Mouse (Mus musculus) forebrain, embryonic 15.5 days (tissue): ENCODE data around the gene Uts2r. TPM values are rescaled to one million over a fixed set of nuclear protein-coding genes. Genes with fewer than 3 reads are reported as not detected.

Experiments
- ATAC-seq: fragments of 200-750 bp; cut with Nextera tagmentation; replicated peaks from 2 replicates; pipeline ENCODE4 v1.8.0; 2017; ENCODE audit warnings: mild to moderate bottlenecking, moderate TSS enrichment, moderate library complexity
- H3K27ac ChIP-seq: fragments of 300-500 bp; sonication (generic); replicated peaks from 2 replicates; pipeline ENCODE4 v1.5.1; 2015; ENCODE audit warnings: mild to moderate bottlenecking, inconsistent platforms
- H3K27me3 ChIP-seq: fragments of 300-500 bp; sonication (generic); 2 replicates; pipeline ENCODE4 v1.6.1; 2015; ENCODE audit warnings: inconsistent platforms
- H3K36me3 ChIP-seq: fragments of 300-500 bp; sonication (generic); 2 replicates; pipeline ENCODE4 v1.6.1; 2015; ENCODE audit warnings: mild to moderate bottlenecking, inconsistent platforms
- H3K4me1 ChIP-seq: fragments of 300-500 bp; sonication (generic); 2 replicates; pipeline ENCODE4 v1.6.1; 2015; ENCODE audit warnings: inconsistent platforms
- H3K4me2 ChIP-seq: fragments of 300-500 bp; sonication (generic); replicated peaks from 2 replicates; pipeline ENCODE4 v1.6.1; 2015; ENCODE audit warnings: mild to moderate bottlenecking, inconsistent platforms
- H3K4me3 ChIP-seq: fragments of 300-500 bp; sonication (generic); 2 replicates; pipeline ENCODE4 v1.5.1; 2015; ENCODE audit warnings: mild to moderate bottlenecking, inconsistent platforms
- H3K9ac ChIP-seq: fragments of 300-500 bp; sonication (generic); replicated peaks from 2 replicates; pipeline ENCODE4 v1.6.1; 2015; ENCODE audit warnings: mild to moderate bottlenecking, inconsistent platforms
- H3K9me3 ChIP-seq: fragments of 300-500 bp; sonication (generic); 2 replicates; pipeline ENCODE4 v1.6.1; 2016; ENCODE audit warnings: inconsistent platforms
- WGBS: fragments of 180-500 bp; shearing (Covaris S2); methylation state at CpG from one replicate; pipeline ENCODE4 v1.1.7; 2015; ENCODE audit warnings: mixed read lengths; 5-methylcytosine and 5-hydroxymethylcytosine counted together
- polyA plus RNA-seq: library from polyadenylated mRNA; unstranded; fragments of >200 nt; fragmentation: Nextera tagmentation; extraction: Ambion mirVana; gene quantifications from 2 replicates; pipeline ENCODE4 v1.2.1, GENCODE M21; 2015

Uts2r gene
- polyA plus RNA-seq, 1 experiment from 2014 or later = not detected

DNA sequence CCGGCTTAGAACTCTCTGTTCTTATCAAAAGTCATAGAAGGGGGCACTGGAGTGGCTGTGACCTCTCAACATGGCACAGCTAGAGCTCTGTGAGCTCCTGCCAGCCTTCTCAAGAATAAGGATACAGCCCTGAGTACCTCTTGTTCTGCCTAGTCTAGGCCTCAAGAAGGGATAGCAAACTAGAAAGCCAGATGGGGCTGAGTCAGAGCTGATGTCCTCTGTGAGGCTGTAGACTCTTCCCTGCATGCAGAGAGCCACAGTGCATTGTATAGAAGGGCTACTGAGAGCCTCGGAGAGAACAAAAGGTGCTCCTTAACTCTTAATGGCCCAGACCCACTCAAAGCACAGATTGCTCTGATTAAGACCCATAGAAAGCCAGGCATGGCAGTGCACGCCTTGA is 14.2 kb downstream of the Uts2r start:
- WGBS = 34% methylated on average over 3 of the region's 3 CpGs
- Histone ChIP-seq H3K9ac (no peak overlapping the region), H3K27me3 (no peaks in the 10 kb centered on the region), H3K9me3 (no peaks in the 10 kb centered on the region), H3K4me1 (peaks cover 3% of the 10 kb centered on the region; the same call in 1 of the 2 replicates), H3K27ac (no peak overlapping the region), H3K36me3 (no peaks in the 10 kb centered on the region), H3K4me3 (no peak overlapping the region), H3K4me2 (no peak overlapping the region)
- no peak for ATAC-seq

DNA sequence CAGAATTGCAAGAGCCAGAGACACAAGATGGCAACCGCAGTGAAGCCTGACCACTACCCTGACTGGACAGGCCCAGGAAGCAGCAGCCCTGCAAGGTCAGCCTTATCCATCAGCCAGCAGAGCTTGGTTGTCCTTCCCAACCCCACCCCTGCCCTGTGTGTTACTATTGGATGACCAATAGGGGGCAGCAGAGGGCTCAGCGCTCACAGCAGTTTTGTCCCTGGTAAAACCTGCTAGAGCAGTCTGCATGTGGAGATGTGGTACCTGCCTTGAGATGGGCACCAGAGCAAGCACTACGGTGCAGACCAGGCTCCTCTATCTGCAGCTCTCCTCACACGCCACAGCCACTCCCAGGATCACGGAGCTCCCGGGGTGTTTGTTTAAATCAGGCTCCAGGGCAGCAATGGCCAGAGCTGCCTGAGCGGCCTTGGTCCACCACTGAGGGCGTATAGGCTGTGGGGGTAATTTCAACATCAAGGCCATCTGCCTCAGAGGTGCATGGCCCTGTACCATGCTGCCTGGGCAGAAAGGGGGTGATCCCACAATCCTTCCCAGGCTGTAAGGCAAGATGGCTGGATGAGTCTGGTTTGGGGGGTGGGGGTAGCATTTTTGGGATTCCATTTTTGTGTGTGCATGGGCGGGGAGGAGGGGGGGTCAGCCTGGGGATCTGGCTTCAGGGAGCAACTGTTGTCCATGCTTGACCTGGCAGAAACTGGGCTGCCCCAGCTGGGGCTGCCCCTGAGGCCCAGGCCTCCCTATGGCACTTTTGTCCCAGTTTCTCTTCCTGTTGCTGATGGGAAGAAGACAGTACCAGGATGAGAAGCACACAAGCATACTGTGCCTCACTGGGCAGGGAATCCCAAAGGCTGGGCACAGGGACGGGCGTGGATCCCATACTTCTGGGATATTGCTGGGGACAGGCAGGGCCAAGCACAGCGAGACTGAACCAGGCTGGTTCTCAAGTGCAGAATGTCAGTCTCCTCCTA is 16.5 kb downstream of the Uts2r start:
- WGBS = 56% methylated on average over 12 of the region's 12 CpGs
- Histone ChIP-seq H3K4me2 (no peak overlapping the region), H3K27me3 (no peaks in the 10 kb centered on the region), H3K27ac (no peak overlapping the region), H3K4me3 (no peak overlapping the region), H3K36me3 (no peaks in the 10 kb centered on the region), H3K4me1 (peaks cover 3% of the 10 kb centered on the region; the same call in 1 of the 2 replicates), H3K9ac (no peak overlapping the region), H3K9me3 (no peaks in the 10 kb centered on the region)
- ATAC-seq = 0 out of 2 replicates have a peak, but pooled peaks have one; percentile 38

DNA sequence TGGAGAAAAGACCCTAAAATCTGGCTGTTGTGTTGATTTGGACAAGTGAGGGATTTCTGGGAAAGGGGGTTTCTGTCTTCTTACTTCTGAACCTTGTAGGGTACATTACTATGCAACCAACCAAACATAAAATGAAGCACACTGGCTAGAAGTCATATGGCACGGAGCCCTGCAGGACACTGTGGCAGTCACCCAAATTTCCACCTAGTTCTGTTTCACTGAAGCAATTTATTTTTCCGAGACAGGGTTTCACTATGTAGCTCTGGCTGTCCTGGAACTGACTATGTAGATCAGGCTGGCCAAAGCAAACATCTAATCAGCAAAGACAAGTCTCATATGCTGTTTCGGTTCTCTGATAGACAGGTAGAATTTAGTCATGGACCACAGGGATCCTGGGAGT is 29.6 kb downstream of the Uts2r start:
- H3K36me3 ChIP-seq = 0 out of 2 replicates have a peak, but pooled peaks cover 2% of the 10 kb centered on the region
- H3K4me2 ChIP-seq = no peak overlapping the region
- H3K27me3 ChIP-seq = no peaks in the 10 kb centered on the region
- no peak overlapping the region for H3K27ac ChIP-seq
- no peak overlapping the region for H3K9ac ChIP-seq
- ATAC-seq = no peak
- no peaks in the 10 kb centered on the region for H3K4me1 ChIP-seq
- no peaks in the 10 kb centered on the region for H3K9me3 ChIP-seq
- 89% methylated on average over 3 of the region's 3 CpGs for WGBS
- H3K4me3 ChIP-seq = no peak overlapping the region

GRCm38 (mm10) chr11:121192742-121193141 is 32.7 kb downstream of the Uts2r start:
- Histone ChIP-seq H3K9me3 (no peaks in the 10 kb centered on the region), H3K4me2 (no peak overlapping the region), H3K4me1 (no peaks in the 10 kb centered on the region), H3K27ac (no peak overlapping the region), H3K9ac (no peak overlapping the region), H3K4me3 (no peak overlapping the region), H3K36me3 (no peaks in the 10 kb centered on the region), H3K27me3 (no peaks in the 10 kb centered on the region)
- ATAC-seq = no peak
- 73% methylated on average over 2 of the region's 2 CpGs for WGBS

DNA sequence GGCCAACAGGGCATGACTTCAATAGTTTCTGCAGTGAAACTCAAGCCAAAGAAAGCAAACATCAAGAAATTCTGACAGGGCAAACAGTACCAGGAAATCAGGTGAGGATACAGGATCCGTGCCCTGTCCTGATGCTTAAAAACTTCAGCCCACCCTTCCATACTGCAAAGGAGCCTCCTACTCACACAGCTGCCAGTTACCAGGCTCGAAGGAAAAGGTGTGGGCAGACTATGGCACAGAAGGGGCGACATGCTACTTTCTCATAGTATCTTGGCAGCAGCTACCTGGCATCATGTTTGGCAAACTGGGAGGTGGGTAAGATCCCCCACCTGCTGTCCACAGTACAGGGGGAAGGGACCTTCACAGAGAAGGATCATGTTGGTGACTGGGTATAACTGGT is 33.3 kb downstream of the Uts2r start:
- H3K4me2 ChIP-seq = no peak overlapping the region
- no peaks in the 10 kb centered on the region for H3K36me3 ChIP-seq
- no peaks in the 10 kb centered on the region for H3K27me3 ChIP-seq
- H3K9me3 ChIP-seq = no peaks in the 10 kb centered on the region
- ATAC-seq = no peak
- no peak overlapping the region for H3K27ac ChIP-seq
- H3K9ac ChIP-seq = no peak overlapping the region
- WGBS = 77% methylated on average over 3 of the region's 3 CpGs
- no peak overlapping the region for H3K4me3 ChIP-seq
- no peaks in the 10 kb centered on the region for H3K4me1 ChIP-seq

DNA sequence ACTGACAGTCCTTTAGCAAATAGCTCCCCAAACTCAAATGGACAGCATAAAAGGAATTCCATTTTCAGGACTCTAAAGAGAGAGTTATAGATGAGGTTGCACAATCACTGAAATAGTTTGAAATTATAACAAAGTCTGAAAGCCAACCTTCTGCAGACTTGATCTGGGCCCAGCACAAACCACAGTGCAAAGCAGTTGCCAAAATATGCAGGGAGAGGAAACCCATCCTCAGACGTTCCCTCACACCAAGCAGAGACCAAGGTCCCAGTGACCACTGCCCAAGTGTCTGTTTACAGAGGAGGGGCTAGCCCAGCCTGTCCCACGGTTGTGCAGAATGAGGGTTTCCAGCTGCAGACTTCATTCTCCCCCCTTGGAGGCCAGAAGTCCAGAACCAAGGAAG is 38.6 kb downstream of the Uts2r start:
- WGBS = 52% methylated on average over 2 of the region's 2 CpGs
- Histone ChIP-seq H3K4me2 (no peak overlapping the region), H3K4me1 (peaks cover 5% of the 10 kb centered on the region), H3K36me3 (no peaks in the 10 kb centered on the region), H3K9me3 (no peaks in the 10 kb centered on the region), H3K27ac (no peak overlapping the region), H3K27me3 (no peaks in the 10 kb centered on the region), H3K9ac (no peak overlapping the region), H3K4me3 (no peak overlapping the region)
- no peak for ATAC-seq

GRCm38 (mm10) chr11:121199851-121200250 is 39.8 kb downstream of the Uts2r start:
- Histone ChIP-seq H3K36me3 (no peaks in the 10 kb centered on the region), H3K9me3 (no peaks in the 10 kb centered on the region), H3K27me3 (no peaks in the 10 kb centered on the region), H3K27ac (no peak overlapping the region), H3K4me1 (peaks cover 11% of the 10 kb centered on the region), H3K4me3 (no peak overlapping the region), H3K9ac (no peak overlapping the region), H3K4me2 (no peak overlapping the region)
- ATAC-seq = no peak
- WGBS = 72% methylated on average over 4 of the region's 4 CpGs

DNA sequence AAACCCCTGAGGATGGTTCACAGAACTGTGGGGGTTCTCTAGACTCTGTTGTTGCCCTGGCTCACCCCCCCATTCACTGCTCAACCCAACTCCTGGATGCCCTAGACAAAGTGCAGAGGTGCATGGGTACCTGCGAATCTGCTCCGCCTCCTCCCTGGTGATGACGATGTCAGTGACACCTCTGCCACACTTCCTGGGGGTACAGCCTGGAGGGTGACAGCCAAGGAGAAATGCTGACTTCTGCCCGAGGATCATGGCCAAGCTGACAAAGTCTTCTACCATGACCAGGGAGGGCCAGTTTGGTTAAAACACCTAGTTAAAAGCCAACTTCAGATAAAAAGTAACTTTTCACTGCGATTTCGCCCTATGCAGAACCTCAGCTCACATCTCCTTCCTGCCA is 40.7 kb downstream of the Uts2r start:
- Histone ChIP-seq H3K4me1 (peaks cover 16% of the 10 kb centered on the region), H3K4me3 (no peak overlapping the region), H3K9me3 (no peaks in the 10 kb centered on the region), H3K27me3 (no peaks in the 10 kb centered on the region), H3K36me3 (no peaks in the 10 kb centered on the region), H3K4me2 (no peak overlapping the region), H3K9ac (no peak overlapping the region), H3K27ac (no peak overlapping the region)
- 96% methylated on average over 6 of the region's 6 CpGs for WGBS
- ATAC-seq = no peak

- Histone ChIP-seq H3K9ac (no peak overlapping the region), H3K27me3 (no peaks in the 10 kb centered on the region), H3K4me2 (no peak overlapping the region), H3K36me3 (no peaks in the 10 kb centered on the region), H3K4me1 (peaks cover 16% of the 10 kb centered on the region), H3K9me3 (no peaks in the 10 kb centered on the region), H3K4me3 (no peak overlapping the region), H3K27ac (no peak overlapping the region)
- ATAC-seq = no peak
- WGBS = 48% methylated on average over 11 of the region's 11 CpGs
These were observed 41.5 kb downstream of the Uts2r start for GRCm38 (mm10) chr11:121201436-121202198.

DNA sequence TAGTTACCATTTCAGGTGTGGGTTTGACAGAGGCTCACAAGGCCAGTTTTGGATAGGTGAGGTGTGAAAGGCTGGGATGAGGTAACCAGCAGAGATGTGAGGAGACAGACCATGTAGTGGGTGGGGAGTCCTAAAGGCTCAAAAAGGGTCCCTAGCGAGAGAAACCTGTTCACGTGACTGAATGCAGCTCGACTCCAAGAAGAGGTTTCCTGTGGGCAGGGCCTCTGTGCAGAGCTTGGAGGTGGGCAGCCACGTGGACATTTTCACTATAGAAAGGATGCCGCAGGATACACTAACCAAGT is 43.7 kb downstream of the Uts2r start:
- peak overlapping the region; percentile 77 for H3K4me3 ChIP-seq
- no peaks in the 10 kb centered on the region for H3K9me3 ChIP-seq
- peak overlapping the region; percentile 22; the same call in 1 of the 2 replicates for H3K9ac ChIP-seq
- H3K27me3 ChIP-seq = no peaks in the 10 kb centered on the region
- H3K36me3 ChIP-seq = peaks cover 9% of the 10 kb centered on the region; the same call in 1 of the 2 replicates
- no peak for ATAC-seq
- WGBS = under 1% methylated on average over 5 of the region's 5 CpGs
- peak overlapping the region; percentile 90 for H3K27ac ChIP-seq
- peaks cover 16% of the 10 kb centered on the region for H3K4me1 ChIP-seq
- H3K4me2 ChIP-seq = peak overlapping the region; percentile 82

- Histone ChIP-seq H3K27me3 (no peaks in the 10 kb centered on the region), H3K4me2 (peak within 1 kb of the TSS; percentile 82), H3K36me3 (peaks cover 11% of the 10 kb centered on the region; the same call in 1 of the 2 replicates), H3K4me1 (peaks cover 16% of the 10 kb centered on the region), H3K4me3 (peak within 1 kb of the TSS; percentile 77), H3K9ac (peak within 1 kb of the TSS; percentile 89), H3K27ac (peak within 1 kb of the TSS; percentile 90), H3K9me3 (no peaks in the 10 kb centered on the region)
- peak; percentile 98 for ATAC-seq
- WGBS = under 1% methylated on average over 70 of the region's 70 CpGs
These were observed 44.3 kb downstream of the Uts2r start, which contains the start of the genes Hexdc and Ogfod3 for GRCm38 (mm10) chr11:121204161-121205006. TSS of gene Hexdc (plus strand) at chr11:121204433. TSS of gene Ogfod3 (minus strand) at chr11:121204711.
